Mouse (Mus musculus): ENCODE measurements around the gene Gm11172.
A peak's percentile ranks its signal among the peaks of the same experiment; 100 is the strongest.
"Not testable (repeated sequence)": the region's sequence is repeated elsewhere in the genome, so short reads cannot be mapped to it uniquely, and the experiment has no call there.

Gm11172 gene

GRCm38 (mm10) chr16:10836388-10836787, 23.7 kb downstream of the Gm11172 start:
- DNase-seq, result no peak

- DNase-seq, result no peak
Measured at GRCm38 (mm10) chr16:10837250-10837649, 24.5 kb downstream of the Gm11172 start.

- no peak for DNase-seq
Measured at GRCm38 (mm10) chr16:10837903-10838302, 25.2 kb downstream of the Gm11172 start.

- DNase-seq, result no peak
Measured at GRCm38 (mm10) chr16:10838487-10839245, 26.0 kb downstream of the Gm11172 start.

GRCm38 (mm10) chr16:10840018-10840417, 27.3 kb downstream of the Gm11172 start:
- DNase-seq, result no peak

GRCm38 (mm10) chr16:10842282-10842855, 29.7 kb downstream of the Gm11172 start:
- no peak for DNase-seq

GRCm38 (mm10) chr16:10843486-10844318, 31.0 kb downstream of the Gm11172 start:
- DNase-seq, result no peak

GRCm38 (mm10) chr16:10844319-10844670, 31.6 kb downstream of the Gm11172 start:
- no peak for DNase-seq

- no peak for DNase-seq
Measured at GRCm38 (mm10) chr16:10845952-10846351, 33.2 kb downstream of the Gm11172 start.

GRCm38 (mm10) chr16:10846503-10846902, 33.8 kb downstream of the Gm11172 start:
- peak; percentile 42 for DNase-seq

GRCm38 (mm10) chr16:10849965-10850861, 37.5 kb downstream of the Gm11172 start:
- DNase-seq, result peak; percentile 25

- DNase-seq, result no peak
Measured at GRCm38 (mm10) chr16:10850905-10851304, 38.2 kb downstream of the Gm11172 start.

GRCm38 (mm10) chr16:10852216-10852615, 39.5 kb downstream of the Gm11172 start:
- DNase-seq, result not testable (repeated sequence)

- no peak for DNase-seq
Measured at GRCm38 (mm10) chr16:10859726-10860245, 47.1 kb downstream of the Gm11172 start.

- DNase-seq, result no peak
Measured at GRCm38 (mm10) chr16:10861408-10861807, 48.7 kb downstream of the Gm11172 start.

Data from right cerebral cortex, adult 18-20 months (tissue).